Mouse (Mus musculus) ES-Bruce4 (cell line): Measurements from ENCODE around the gene Metrnl.

ENCODE experiments used
- CTCF ChIP-seq: IDR thresholded peaks from one replicate; pipeline ENCODE4 v1.8.1; 2011; ENCODE audit warnings: low read depth, low read length
- EP300 ChIP-seq: IDR thresholded peaks from 2 replicates; pipeline ENCODE4 v1.6.1; 2011; ENCODE audit warnings: low read depth, low read length; ENCODE audit not compliant: insufficient read depth
- POLR2A ChIP-seq: IDR thresholded peaks from one replicate; pipeline ENCODE4 v1.8.1; 2011; ENCODE audit warnings: low read length; ENCODE audit not compliant: insufficient read depth

DNA sequence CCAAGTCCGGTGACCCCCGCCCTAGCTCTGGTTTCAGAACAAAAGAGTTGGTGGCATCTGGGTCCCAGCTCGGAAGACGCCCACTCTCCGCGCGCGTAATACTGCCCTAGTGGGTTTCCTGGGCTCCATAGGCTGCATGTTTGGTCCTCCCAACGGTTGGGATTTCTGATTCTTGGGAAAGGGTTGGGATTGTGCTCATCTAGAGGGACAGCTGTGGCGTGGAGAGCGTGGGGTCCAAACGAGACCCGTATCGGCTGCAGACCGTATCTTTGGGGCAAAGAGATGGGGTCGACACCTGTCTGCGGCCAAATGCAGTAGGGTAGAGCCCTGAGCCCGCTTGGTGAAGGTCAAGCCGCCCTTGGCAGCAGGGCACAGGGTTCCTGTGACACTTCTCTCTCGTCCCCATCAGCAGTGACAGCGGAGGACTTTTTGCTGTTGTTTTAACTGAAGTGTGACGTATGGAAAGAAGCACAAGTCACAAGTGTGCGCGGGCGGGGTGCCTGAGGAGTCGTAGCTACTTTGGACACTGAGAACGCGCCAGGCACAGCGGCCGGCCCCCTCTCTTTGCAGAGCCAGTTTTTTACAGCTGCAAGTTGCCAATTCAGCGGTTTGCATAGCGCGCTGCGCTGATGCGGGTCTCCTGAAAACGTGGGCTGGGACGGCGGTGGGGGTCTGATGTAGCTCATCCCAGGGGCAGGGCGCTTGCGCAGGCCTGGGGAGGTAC is 1.7 kb downstream of the Metrnl start:
- no peak for TF ChIP-seq POLR2A
- no peak for TF ChIP-seq CTCF
- no peak for TF ChIP-seq EP300
